In genomic region chr9:22030386-22030785, GRCm38 (mm10) we compare ENCODE assay signal across 26 mouse cellular contexts. TPM values are rescaled to one million over a fixed set of nuclear protein-coding genes. Genes with fewer than 3 reads are reported as not detected.
DNase-seq lines count a peak whose midpoint lies in the region; ATAC-seq and TF ChIP-seq lines count a peak whose summit lies in the region.
"Had no signal": no experiment of that assay in that cellular context is flagged by ENCODE, and none has a peak within 500 bp of the region (broad histone marks: within the 10 kb centered on the region; RNA-seq: fewer than 3 reads in every experiment).

No protein-coding gene starts in this region.

- TF ChIP-seq CTCF in layer of hippocampus, adult 2 months (conservative IDR thresholded peaks at IDR 0.05): no peak

- H3K4me3 ChIP-seq in layer of hippocampus, adult 2 months: no peak overlapping the region

- DNase-seq in frontal cortex, postnatal 25 days (ENCODE audit: low spot score in 2 of 2): no peak
- no peak for DNase-seq in layer of hippocampus, adult 2 months (ENCODE audit: low spot score in 2 of 2)
- DNase-seq in layer of hippocampus, postnatal 36 days: no peak
- peak; percentile 43 for DNase-seq in right cerebral cortex, adult 18-20 months
- no peak for DNase-seq in right cerebral cortex, postnatal 25 days
- peak; percentile 74 for DNase-seq in brain, adult 2 months (ENCODE audit: low read depth, low spot score)
- no peak for DNase-seq in spleen, adult 18-20 months
- DNase-seq: adrenal gland, adult 2 months; adrenal gland, adult 8-10 months; adrenal gland, postnatal 10 days; adrenal gland, postnatal 14 days; adrenal gland, postnatal 25 days; adrenal gland, postnatal 36 days; B cell, adult 2 months; cerebellum, adult 11 months; cerebellum, adult 11-12 months; cerebellum, adult 18-20 months had no signal

- H3K27ac ChIP-seq in layer of hippocampus, adult 2 months: peak overlapping the region; percentile 41; the same call in 1 of the 2 replicates

- ATAC-seq in frontal cortex, adult (ENCODE audit: low TSS enrichment): peak; percentile 56
- ATAC-seq: activated CD4-positive, CD25-positive, alpha-beta regulatory T cell, adult 4 months; CD4-positive, CD25-positive, alpha-beta regulatory T cell, adult 4 months; Patski had no signal

RNA-seq across cellular contexts. Expression of gene Elavl3, which starts 21.4 kb away (rescaled TPM):
- 100 to 1,000 TPM; 156 to 160 TPM for total RNA-seq in layer of hippocampus, adult 2 months (2021)
- total RNA-seq in layer of hippocampus, postnatal 36 days (2021): 100 to 1,000 TPM; 172 to 175 TPM

RNA-seq across cellular contexts. Expression of gene Prkcsh, which starts 27.8 kb away (rescaled TPM):
- 100 to 1,000 TPM; 106 to 111 TPM for total RNA-seq in layer of hippocampus, adult 2 months (2021)
- 100 to 1,000 TPM; 110 to 114 TPM for total RNA-seq in layer of hippocampus, postnatal 36 days (2021)

RNA-seq across cellular contexts. Expression of gene Ccdc151, which starts 28.0 kb away (rescaled TPM):
- 1 to 10 TPM; 8.5 to 9.2 TPM for total RNA-seq in layer of hippocampus, adult 2 months (2021)
- total RNA-seq in layer of hippocampus, postnatal 36 days (2021): 1 to 10 TPM; 9.5 to 9.9 TPM

RNA-seq across cellular contexts. Expression of gene Gm49318, which starts 40.7 kb away (rescaled TPM):
- 1 to 10 TPM; 2.2 to 6.3 TPM for total RNA-seq in layer of hippocampus, adult 2 months (2021)
- total RNA-seq in layer of hippocampus, postnatal 36 days (2021): 1 to 10 TPM; 3.1 to 4.5 TPM
- total RNA-seq: adrenal gland, adult 2 months; adrenal gland, postnatal 10 days; adrenal gland, postnatal 14 days; adrenal gland, postnatal 25 days; adrenal gland, postnatal 4 days; CH12.LX; ES-E14; G1E; MEL had no signal

RNA-seq across cellular contexts. Expression of gene Zfp653, which starts 40.8 kb away (rescaled TPM):
- 10 to 100 TPM; 22.3 to 25.2 TPM for total RNA-seq in layer of hippocampus, adult 2 months (2021)
- 10 to 100 TPM; 20.8 to 23.6 TPM for total RNA-seq in layer of hippocampus, postnatal 36 days (2021)

Comparison
In these comparisons a context has a peak if more than half of its experiments do, and no peak if none do; other contexts are left out.
1. DNase-seq: peak in right cerebral cortex, adult 18-20 months (single experiment) and brain, adult 2 months (single experiment); none in frontal cortex, postnatal 25 days (0 of 2), layer of hippocampus, adult 2 months (0 of 2), layer of hippocampus, postnatal 36 days (0 of 2), right cerebral cortex, postnatal 25 days (single experiment) and spleen, adult 18-20 months (0 of 2).